Mouse (Mus musculus): ENCODE data around the gene Izumo1r. TPM values are rescaled to one million over a fixed set of nuclear protein-coding genes. Genes with fewer than 3 reads are reported as not detected.

The Izumo1r gene
- polyA plus RNA-seq, 1 experiment = not detected

DNA sequence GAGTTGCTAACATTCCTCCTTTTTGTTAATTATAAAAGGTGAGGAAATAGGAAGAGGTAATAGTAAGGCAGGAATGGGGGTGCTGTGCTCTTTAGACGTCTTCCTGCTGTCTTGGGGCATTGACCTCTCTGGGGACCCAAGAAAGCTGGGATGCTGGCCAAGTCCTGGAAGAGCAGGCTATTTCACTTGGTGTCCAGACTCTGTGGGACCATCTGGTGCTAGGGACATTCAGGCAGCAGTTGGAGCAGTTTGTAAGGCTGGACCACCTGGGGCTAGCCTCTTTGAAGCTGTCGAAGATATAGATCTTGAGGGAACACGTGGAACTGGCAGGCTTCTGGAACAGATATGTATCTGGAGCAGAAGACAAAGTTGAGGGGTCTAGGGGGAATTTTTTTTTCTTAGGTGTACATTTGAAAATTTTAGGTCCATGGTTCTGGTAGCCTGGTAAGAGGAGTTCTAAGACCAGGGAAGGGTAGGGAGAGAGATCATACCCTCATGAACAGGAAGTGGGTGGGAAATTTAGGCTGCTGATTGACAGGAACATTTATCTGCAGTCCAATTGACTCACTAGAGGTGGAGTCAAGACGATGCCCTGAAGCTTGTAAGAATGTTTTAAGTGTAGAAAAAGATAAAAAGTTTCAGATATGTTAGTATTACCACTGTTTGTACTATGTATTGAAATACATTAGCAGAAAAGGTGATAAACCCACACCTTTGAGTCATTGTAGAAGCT, 46.7 kb downstream of the Izumo1r start:
- no peaks in the 10 kb centered on the region for H3K36me3 ChIP-seq (replicated peaks; ENCODE audit: low read length)
- no peak overlapping the region for H3K4me3 ChIP-seq (replicated peaks)
- H3K9me3 ChIP-seq = 0 out of 2 replicates have a peak, but pooled peaks cover 2% of the 10 kb centered on the region
- peaks cover 63% of the 10 kb centered on the region for H3K27me3 ChIP-seq (replicated peaks)
- no peak for TF ChIP-seq FLI1 (IDR thresholded peaks at IDR 0.05; ENCODE audit: low read length)
- TF ChIP-seq GATA1 (IDR thresholded peaks at IDR 0.05; ENCODE audit: borderline replicate concordance, low read length) = no peak
- peaks cover 17% of the 10 kb centered on the region for H3K4me1 ChIP-seq

DNA sequence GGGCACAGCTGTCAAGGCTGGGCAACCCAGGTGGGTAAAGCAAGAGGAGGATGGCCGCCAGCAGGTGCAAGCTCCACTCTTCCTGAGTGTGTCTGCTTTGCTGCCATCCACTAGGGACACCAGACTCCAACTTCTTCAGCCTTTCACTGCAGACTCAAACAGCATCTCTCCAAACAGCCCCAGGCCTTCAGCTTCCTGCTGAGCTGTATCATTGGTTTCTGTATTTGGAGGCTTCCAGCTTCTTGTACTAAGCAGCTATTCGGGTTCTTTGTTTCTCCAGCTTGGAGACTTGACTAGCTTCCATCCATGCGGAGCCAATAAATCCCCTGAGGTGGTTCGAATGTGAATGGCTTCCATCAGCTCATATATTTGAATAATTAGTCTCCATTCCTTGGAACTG, 49.2 kb downstream of the Izumo1r start:
- H3K4me3 ChIP-seq (replicated peaks) = no peak overlapping the region
- peaks cover 38% of the 10 kb centered on the region for H3K27me3 ChIP-seq (replicated peaks)
- H3K9me3 ChIP-seq = peaks cover 6% of the 10 kb centered on the region
- H3K4me1 ChIP-seq = peaks cover 5% of the 10 kb centered on the region
- H3K36me3 ChIP-seq (replicated peaks; ENCODE audit: low read length) = no peaks in the 10 kb centered on the region
- TF ChIP-seq FLI1 (IDR thresholded peaks at IDR 0.05; ENCODE audit: low read length) = no peak
- TF ChIP-seq GATA1 (IDR thresholded peaks at IDR 0.05; ENCODE audit: borderline replicate concordance, low read length) = no peak

DNA sequence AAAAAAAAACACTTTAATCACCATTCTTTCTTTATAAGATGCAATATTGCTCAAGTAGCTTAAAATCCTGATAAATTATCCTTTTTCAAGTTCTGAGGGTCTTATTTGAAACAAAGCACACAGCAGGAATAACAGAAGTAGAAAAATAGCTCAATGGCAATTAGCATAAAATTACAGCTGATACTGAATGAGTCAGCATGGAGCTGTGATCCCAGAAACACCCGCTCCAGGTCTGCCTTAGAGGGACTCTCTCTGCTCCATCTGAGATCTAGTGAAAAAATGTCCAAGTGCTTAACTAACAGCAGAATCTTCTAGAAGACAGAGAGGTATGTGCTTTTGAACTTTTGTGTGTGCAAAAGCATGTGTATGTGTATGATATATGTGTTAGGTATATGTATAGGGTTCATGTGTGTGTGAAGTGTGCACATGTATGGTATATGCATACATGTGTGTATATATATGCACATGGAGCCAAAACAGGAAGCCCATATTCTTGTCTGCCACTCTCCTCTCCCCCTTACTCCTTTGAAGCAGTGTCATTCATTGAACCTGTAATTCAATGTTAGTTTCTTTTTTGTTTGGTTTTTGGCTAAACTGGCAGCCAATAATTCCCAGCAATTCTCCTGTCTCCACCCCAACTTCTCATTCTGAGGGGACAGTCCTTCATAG, 55.3 kb downstream of the Izumo1r start:
- TF ChIP-seq GATA1 (IDR thresholded peaks at IDR 0.05; ENCODE audit: borderline replicate concordance, low read length) (no peak), FLI1 (IDR thresholded peaks at IDR 0.05; ENCODE audit: low read length) (no peak)

DNA sequence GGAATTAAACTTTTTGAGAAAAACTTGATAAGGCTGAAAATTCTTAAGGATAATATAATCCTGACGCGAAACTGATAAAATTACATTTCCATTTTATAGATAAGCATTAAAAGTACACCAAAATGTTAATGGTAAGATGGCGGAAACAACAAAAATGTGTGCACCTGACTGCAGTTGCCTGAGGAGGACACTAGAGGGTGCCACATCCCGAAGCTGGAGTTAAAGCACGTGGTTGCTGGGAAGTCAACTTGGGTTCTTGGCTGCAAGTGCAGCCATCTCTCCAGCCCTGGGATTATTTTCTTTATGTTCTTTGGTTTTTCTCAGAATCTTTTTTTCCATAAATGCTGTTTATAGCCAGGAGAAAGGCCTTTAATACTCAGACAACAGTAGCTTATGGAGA, 57.3 kb downstream of the Izumo1r start:
- TF ChIP-seq GATA1 (IDR thresholded peaks at IDR 0.05; ENCODE audit: borderline replicate concordance, low read length) (no peak), FLI1 (IDR thresholded peaks at IDR 0.05; ENCODE audit: low read length) (no peak)
- H3K27me3 ChIP-seq (replicated peaks) = no peaks in the 10 kb centered on the region
- H3K36me3 ChIP-seq (replicated peaks; ENCODE audit: low read length) = peaks cover 8% of the 10 kb centered on the region
- peaks cover under 1% of the 10 kb centered on the region; the same call in 1 of the 2 replicates for H3K9me3 ChIP-seq
- H3K4me3 ChIP-seq (replicated peaks) = no peak overlapping the region
- H3K4me1 ChIP-seq = peaks cover 11% of the 10 kb centered on the region

More for the DNA sequence above, 55.3 kb downstream of the Izumo1r start:
- Histone ChIP-seq H3K27me3 (replicated peaks) (no peaks in the 10 kb centered on the region), H3K9me3 (peaks cover 4% of the 10 kb centered on the region), H3K36me3 (replicated peaks; ENCODE audit: low read length) (peaks cover 2% of the 10 kb centered on the region), H3K4me1 (peaks cover 5% of the 10 kb centered on the region), H3K4me3 (replicated peaks) (no peak overlapping the region)

DNA sequence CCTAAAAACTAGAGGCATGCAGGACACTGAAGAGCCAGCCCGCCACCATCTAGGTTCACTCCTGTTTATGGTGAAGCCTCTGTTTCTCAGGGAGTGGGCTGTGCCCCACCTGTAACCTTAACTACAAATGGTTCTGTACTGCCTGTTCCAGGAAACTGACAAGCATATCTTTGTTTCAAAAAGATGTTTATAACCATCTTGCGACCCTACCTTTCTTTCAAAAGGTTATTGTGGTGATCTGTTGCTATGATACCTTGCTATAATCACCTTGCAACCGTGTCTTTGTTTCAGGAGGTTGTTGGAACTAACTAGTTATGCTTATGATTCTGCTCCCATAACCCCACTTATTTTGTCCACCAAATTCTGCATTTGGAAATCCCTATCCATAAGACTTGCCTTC, 59.8 kb downstream of the Izumo1r start:
- H3K9me3 ChIP-seq = no peaks in the 10 kb centered on the region
- H3K4me1 ChIP-seq = peaks cover 11% of the 10 kb centered on the region
- H3K27me3 ChIP-seq (replicated peaks) = no peaks in the 10 kb centered on the region
- no peak overlapping the region for H3K4me3 ChIP-seq (replicated peaks)
- TF ChIP-seq FLI1 (IDR thresholded peaks at IDR 0.05; ENCODE audit: low read length) (no peak), GATA1 (IDR thresholded peaks at IDR 0.05; ENCODE audit: borderline replicate concordance, low read length) (no peak)
- peaks cover 11% of the 10 kb centered on the region for H3K36me3 ChIP-seq (replicated peaks; ENCODE audit: low read length)

DNA sequence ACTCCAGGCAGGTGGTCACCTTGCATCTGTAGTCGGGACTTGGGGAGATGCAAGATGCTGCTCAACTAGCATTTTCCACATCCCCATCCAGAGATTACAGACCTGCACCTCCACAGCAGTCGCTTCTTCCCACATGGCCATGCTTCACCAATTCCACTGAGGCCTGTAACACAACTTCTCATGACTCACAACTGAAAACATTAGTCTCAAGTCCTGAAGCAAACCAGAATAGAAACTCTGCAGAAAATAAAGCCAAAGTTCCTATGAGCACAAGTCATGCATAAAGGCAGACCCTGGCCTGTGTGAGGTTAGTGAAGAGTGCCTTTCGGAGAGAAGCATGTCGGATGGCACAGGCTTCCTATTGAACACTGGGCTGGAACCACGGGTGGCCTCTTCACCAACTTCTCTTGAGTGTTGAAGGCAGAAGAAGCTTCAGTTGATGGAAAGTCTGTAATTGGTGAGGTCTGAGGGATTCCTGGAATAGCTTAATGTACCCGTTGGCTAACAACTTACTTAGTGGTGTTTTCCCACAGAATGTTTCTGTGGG, 60.4 kb downstream of the Izumo1r start:
- TF ChIP-seq GATA1 (IDR thresholded peaks at IDR 0.05; ENCODE audit: borderline replicate concordance, low read length) (no peak), FLI1 (IDR thresholded peaks at IDR 0.05; ENCODE audit: low read length) (no peak)
- H3K4me3 ChIP-seq (replicated peaks) = no peak overlapping the region
- H3K4me1 ChIP-seq = peaks cover 7% of the 10 kb centered on the region
- H3K9me3 ChIP-seq = no peaks in the 10 kb centered on the region
- peaks cover 11% of the 10 kb centered on the region for H3K36me3 ChIP-seq (replicated peaks; ENCODE audit: low read length)
- no peaks in the 10 kb centered on the region for H3K27me3 ChIP-seq (replicated peaks)

DNA sequence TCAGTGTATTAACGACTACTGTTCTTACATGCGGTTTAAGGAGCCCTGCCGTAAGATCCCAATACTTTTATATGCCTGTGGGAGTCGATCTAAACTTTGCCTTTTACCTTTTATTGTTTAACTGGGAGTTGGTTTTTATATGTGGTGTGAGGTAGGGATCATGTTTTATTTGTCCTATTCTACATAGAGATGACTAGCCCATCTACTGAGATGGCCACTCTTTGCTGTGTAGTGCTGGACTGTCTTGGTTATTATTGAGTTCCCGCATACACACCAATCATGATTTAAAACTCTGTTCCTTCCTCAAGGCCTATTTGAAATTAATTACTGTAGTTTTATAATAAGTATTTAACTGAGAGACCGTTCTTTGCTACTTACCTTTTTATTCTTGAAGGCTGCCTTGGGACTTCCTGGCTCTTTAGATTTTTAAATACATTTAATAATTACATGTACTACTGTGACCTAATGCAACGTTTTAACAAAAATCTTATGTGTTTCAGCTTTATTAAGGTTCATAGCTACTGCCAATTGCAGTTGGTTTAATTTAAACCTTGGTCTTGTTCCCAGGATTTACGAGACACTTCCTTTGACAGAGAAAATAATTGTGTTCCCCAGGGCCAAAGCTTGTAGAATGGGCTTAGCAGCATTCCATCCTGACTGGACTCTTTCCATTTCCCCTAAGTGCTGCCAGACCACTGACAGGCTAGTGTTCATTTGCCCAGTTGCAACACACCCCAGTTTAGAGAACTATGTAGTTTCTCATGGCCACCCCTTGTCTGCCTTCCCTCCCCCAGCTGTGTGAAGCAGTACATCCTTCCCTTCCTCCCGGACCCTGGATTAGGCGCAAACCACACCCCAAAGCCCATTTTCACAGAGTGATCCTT, 61.6 kb downstream of the Izumo1r start:
- peaks cover 5% of the 10 kb centered on the region; the same call in 1 of the 2 replicates for H3K4me1 ChIP-seq
- H3K4me3 ChIP-seq (replicated peaks) = no peak overlapping the region
- peaks cover 17% of the 10 kb centered on the region for H3K36me3 ChIP-seq (replicated peaks; ENCODE audit: low read length)
- TF ChIP-seq FLI1 (IDR thresholded peaks at IDR 0.05; ENCODE audit: low read length) = no peak
- no peak for TF ChIP-seq GATA1 (IDR thresholded peaks at IDR 0.05; ENCODE audit: borderline replicate concordance, low read length)
- H3K27me3 ChIP-seq (replicated peaks) = no peaks in the 10 kb centered on the region
- H3K9me3 ChIP-seq = no peaks in the 10 kb centered on the region

DNA sequence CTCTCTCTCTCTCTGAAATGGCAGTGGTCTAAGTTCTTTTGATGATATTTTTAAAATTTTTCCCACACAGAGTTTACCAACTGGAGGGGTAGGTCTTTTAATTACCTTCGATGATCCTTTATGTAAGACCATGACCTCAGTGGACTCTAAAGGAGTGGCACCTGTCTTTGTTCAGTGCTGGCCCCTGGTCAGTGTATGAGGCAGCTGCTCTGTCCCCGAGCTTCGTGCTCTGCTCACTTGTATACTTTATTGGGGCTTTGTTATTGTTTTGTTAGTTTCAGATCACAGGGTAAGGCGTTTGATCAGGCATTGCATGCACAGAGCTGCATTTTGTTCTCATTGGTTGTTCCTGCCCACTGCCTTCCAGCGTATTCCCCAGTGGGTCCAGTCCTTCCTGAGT, 63.8 kb downstream of the Izumo1r start:
- peaks cover 34% of the 10 kb centered on the region for H3K36me3 ChIP-seq (replicated peaks; ENCODE audit: low read length)

DNA sequence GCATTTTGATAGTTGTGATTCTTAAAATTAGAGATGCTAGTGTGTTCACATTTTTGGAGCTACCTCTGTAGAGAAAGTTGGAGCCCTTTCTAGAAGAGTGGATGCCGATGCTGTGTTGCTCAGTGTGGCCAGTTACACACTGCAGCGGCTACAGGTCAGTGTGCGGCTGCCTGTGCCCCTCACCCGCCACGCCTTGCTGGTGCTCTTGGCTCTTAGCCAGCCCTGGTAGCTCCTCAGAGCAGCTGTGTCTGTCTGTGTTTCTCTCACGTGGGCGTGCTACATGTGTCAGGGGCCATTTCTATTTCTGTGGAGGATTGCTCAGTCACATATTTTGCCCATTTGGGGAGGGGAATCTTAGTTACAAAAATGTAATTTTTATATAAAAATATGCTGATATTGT, 64.2 kb downstream of the Izumo1r start:
- Histone ChIP-seq H3K36me3 (replicated peaks; ENCODE audit: low read length) (peaks cover 38% of the 10 kb centered on the region), H3K9me3 (no peaks in the 10 kb centered on the region)

More for the DNA sequence above, 63.8 kb downstream of the Izumo1r start:
- Histone ChIP-seq H3K27me3 (replicated peaks) (no peaks in the 10 kb centered on the region), H3K9me3 (no peaks in the 10 kb centered on the region), H3K4me3 (replicated peaks) (no peak overlapping the region), H3K4me1 (peaks cover 5% of the 10 kb centered on the region; the same call in 1 of the 2 replicates)
- TF ChIP-seq FLI1 (IDR thresholded peaks at IDR 0.05; ENCODE audit: low read length) = no peak
- no peak for TF ChIP-seq GATA1 (IDR thresholded peaks at IDR 0.05; ENCODE audit: borderline replicate concordance, low read length)

More for the DNA sequence above, 64.2 kb downstream of the Izumo1r start:
- Histone ChIP-seq H3K27me3 (replicated peaks) (no peaks in the 10 kb centered on the region), H3K4me3 (replicated peaks) (no peak overlapping the region), H3K4me1 (peaks cover 5% of the 10 kb centered on the region; the same call in 1 of the 2 replicates)
- TF ChIP-seq GATA1 (IDR thresholded peaks at IDR 0.05; ENCODE audit: borderline replicate concordance, low read length) (no peak), FLI1 (IDR thresholded peaks at IDR 0.05; ENCODE audit: low read length) (no peak)

Other genes starting within 250 kb of the Izumo1r start
- gene Piwil4, start 163.2 kb downstream of the Izumo1r start, polyA plus RNA-seq (2012; ENCODE audit: insufficient read depth, low replicate concordance) = not detected in 2 replicates
- 0.02 TPM in 1 of 2 replicates, not detected in the other for gene Fut4, start 151.6 kb downstream of the Izumo1r start, polyA plus RNA-seq (2012; ENCODE audit: insufficient read depth, low replicate concordance)
- gene 1700012B09Rik, start 132.9 kb downstream of the Izumo1r start, polyA plus RNA-seq (2012; ENCODE audit: insufficient read depth, low replicate concordance) = not detected in 2 replicates
- 2.3 and 2.8 TPM in 2 replicates for gene Mre11a, start 119.3 kb downstream of the Izumo1r start, polyA plus RNA-seq (2012; ENCODE audit: insufficient read depth, low replicate concordance)
- gene Ankrd49, start 119.1 kb downstream of the Izumo1r start, polyA plus RNA-seq (2012; ENCODE audit: insufficient read depth, low replicate concordance) = 5.4 and 6.1 TPM in 2 replicates
- gene Gpr83, start 43.7 kb downstream of the Izumo1r start, polyA plus RNA-seq (2012; ENCODE audit: insufficient read depth, low replicate concordance) = not detected in 2 replicates
- gene Panx1, start 141.5 kb upstream of the Izumo1r start, polyA plus RNA-seq (2012; ENCODE audit: insufficient read depth, low replicate concordance) = 13.0 and 18.4 TPM in 2 replicates
- gene Hephl1, start 208.2 kb upstream of the Izumo1r start, polyA plus RNA-seq (2012; ENCODE audit: insufficient read depth, low replicate concordance) = not detected in 2 replicates

Measured in megakaryocyte, embryonic 14.5 days (primary cell).